Mouse (Mus musculus) gastrocnemius, adult 2 months (tissue): ENCODE results near the gene Ttc41. TPM values are rescaled to one million over a fixed set of nuclear protein-coding genes. Genes with fewer than 3 reads are reported as not detected.
A peak's percentile ranks its signal among the peaks of the same experiment; 100 is the strongest.

ENCODE experiments used
- DNase-seq: peaks from one replicate; pipeline ENCODE4 v3.0.0; 2022
- H3K27ac ChIP-seq: fragments of 200-600 bp; 2 replicates; pipeline ENCODE4 v1.8.1; 2022; ENCODE audit warnings: mild to moderate bottlenecking
- H3K4me3 ChIP-seq: fragments of 200-600 bp; 2 replicates; pipeline ENCODE4 v1.8.1; 2022; ENCODE audit warnings: mild to moderate bottlenecking, moderate library complexity
- CTCF ChIP-seq: fragments of 200-600 bp; IDR thresholded peaks from 2 replicates; pipeline ENCODE4 v1.8.1; 2022; ENCODE audit warnings: antibody characterized with exemption, mild to moderate bottlenecking, moderate library complexity
- intact Hi-C: fragments of 180-260 bp; cut with DNase I; formaldehyde crosslinking; loops from one replicate; pipeline ENCODE4 v1.15.1; 2025
- microRNA-seq: library from miRNA; unstranded; fragments of <30 nt; microRNA quantifications from one replicate; pipeline ENCODE4 v1.2.0, GENCODE M21; 2021
- total RNA-seq, 2 experiments: library from RNA; stranded (reverse); gene quantifications; 2 replicates each; pipeline ENCODE4 v1.2.3; 2021

Ttc41 gene
- total RNA-seq, 2 experiments from 2014 or later: 2.3 to 2.5 TPM

DNA sequence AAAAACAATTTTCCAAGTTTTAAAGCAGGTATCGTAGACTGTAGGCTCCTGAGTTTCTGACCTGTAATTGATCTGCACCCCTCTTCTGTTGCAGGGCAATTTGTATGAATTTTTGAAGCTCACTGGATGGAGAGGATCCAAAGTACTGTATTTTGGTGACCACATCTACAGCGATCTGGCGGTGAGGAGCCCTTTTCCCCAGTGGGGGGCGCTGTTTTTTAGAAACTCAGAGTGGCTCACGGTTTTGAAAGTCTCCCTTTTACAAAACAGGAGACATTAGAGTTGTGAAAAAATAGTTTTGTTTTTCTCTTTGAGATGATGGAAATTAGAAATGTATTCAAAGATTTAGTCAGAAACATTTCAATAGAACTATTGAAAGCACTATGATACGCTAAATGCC lies 118.5 kb downstream of the Ttc41 start:
- peak; percentile 43; the same call in 1 of the 2 replicates for TF ChIP-seq CTCF
- intact Hi-C loops: no loop called here
- DNase-seq: no peak
- no peak overlapping the region for H3K27ac ChIP-seq
- no peak overlapping the region for H3K4me3 ChIP-seq

GRCm38 (mm10) chr10:86824871-86825270 lies 119.3 kb downstream of the Ttc41 start:
- Histone ChIP-seq H3K27ac (peak overlapping the region; percentile 87), H3K4me3 (no peak overlapping the region)
- no peak for DNase-seq
- intact Hi-C loops: no loop called here
- no peak for TF ChIP-seq CTCF

DNA sequence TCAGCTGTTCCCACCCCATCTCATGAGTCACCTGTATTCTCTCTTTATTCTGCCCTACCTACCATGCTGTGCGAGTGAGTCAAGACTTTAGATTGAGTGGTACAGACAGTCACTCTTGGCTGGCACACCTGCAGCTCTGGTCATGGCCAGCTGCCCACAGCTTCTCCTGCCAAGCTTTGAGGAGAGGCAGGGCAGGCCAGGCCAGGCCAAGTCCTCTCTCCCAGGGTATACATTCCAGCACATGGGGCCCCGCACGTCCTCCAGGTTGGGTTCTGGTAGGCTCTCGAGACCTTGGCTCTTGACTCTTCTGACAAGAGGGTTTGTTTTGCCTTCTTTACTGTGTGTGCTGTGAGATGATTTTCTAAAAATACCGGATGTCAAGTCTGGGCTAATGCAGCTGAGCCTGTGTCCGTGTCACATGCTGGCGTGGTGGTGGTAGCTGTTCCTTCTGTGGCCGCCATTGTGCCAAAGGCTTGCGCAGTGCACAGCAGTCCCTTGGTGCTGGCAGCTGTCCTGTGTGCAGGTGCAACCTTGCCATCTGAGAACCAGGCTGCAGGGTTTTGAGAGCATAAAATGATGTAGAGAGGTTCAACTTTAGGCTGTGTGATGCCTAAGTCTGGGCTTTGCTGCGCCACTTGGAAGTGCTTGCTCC lies 120.4 kb downstream of the Ttc41 start:
- intact Hi-C loops: loop anchor here (2.0 kb wide), 1 partner anchor 47 kb away; the partner anchor contains the start of gene Nt5dc3
- Histone ChIP-seq H3K27ac (peak overlapping the region; percentile 87), H3K4me3 (no peak overlapping the region)
- DNase-seq: peak; percentile 91
- TF ChIP-seq CTCF: no peak

Small RNAs within 50 kb of the gene (microRNA-seq; reads per million reads assigned to microRNA genes)
- not detected for gene Gm25745

Other genes starting within 250 kb of the Ttc41 start
- under 1 TPM; 0.28 TPM for gene Syn3, start 206.9 kb upstream of the Ttc41 start, total RNA-seq
- gene Hsp90b1, start 302 bp upstream of the Ttc41 start, total RNA-seq: 100 to 1,000 TPM; 108 to 149 TPM
- 10 to 100 TPM; 16.7 to 32.1 TPM for gene Gm49358, start 58.2 kb downstream of the Ttc41 start, total RNA-seq
- 10 to 100 TPM; 36.1 to 77.7 TPM for gene Nt5dc3, start 73.2 kb downstream of the Ttc41 start, total RNA-seq